Mouse (Mus musculus) C2C12 (cell line): Measurements from ENCODE around the gene Vmn1r198.

Source experiments
- CTCF ChIP-seq: IDR thresholded peaks from one replicate; pipeline ENCODE4 v1.5.1; 2011; ENCODE audit not compliant: control insufficient read depth, insufficient read depth, insufficient read length
- MAX ChIP-seq: IDR thresholded peaks from one replicate; pipeline ENCODE4 v1.6.1; 2011; ENCODE audit warnings: mild to moderate bottlenecking, control low read depth

DNA sequence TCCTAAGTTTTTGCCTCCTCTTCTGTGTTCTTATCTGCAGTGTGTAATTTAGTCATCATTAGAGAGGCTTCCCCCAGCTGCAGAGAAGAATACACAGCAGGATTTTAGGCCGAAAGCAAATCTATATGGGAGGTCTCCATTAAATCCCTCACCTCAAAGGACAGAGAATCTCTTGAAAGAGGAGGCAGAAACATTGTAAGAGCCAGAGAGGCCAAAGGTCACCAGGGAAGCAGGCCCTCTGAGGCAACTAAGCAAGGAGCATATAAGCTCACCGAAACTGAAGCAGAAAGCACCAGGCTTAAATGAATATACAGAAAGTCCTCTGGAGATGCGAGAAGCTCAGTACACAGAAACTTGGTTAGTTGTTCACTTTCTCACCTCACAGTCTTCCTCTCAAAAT, 39.9 kb downstream of the Vmn1r198 start, which contains the start of gene Vmn1r200:
- TF ChIP-seq MAX (no peak), CTCF (no peak)
